Mouse (Mus musculus) brain, embryonic 18.5 days (tissue): ENCODE results near the gene Tmem165.

Experiments used
- DNase-seq: peaks from one replicate; pipeline ENCODE4 v3.0.0-alpha.2; 2012; ENCODE audit warnings: low read depth, low spot score

The Tmem165 gene

DNA sequence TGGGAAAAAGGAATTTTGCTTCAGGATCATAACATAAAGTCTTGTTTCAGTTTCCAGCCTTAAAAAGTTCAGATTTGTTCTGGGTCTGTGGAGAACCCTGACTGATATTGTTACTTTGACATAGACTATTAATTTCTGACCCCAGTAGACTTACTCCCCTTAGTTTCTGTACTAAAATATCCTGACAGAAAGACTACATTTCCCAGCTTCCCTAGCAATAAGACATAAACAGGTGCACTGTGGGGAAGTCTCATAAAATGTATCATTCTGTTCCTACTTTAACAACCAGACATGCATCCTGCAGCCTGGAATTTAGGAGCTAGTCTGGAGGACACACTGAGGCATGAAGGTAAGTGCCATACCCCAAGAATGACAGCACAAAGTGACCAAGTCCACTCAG is 12.6 kb upstream of the Tmem165 start:
- DNase-seq = no peak

DNA sequence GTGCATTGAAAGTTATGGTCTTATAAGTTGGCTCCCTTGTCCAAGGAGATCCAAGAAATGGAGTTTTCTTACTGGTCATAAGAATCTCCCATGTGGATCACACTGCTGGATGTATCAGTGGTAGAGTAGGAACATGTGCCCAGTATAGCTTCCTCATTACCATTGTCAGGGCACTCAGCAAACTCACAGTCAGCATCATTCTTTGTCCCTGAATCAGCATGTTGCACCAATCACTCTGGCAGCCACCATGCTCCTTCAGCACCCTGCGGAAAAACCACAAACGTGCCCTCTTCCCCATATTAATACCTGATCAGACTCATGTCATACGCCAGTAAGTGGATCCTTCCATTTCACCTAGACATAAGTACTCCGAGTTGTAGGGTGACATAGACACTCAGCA is 8.6 kb upstream of the Tmem165 start:
- no peak for DNase-seq

DNA sequence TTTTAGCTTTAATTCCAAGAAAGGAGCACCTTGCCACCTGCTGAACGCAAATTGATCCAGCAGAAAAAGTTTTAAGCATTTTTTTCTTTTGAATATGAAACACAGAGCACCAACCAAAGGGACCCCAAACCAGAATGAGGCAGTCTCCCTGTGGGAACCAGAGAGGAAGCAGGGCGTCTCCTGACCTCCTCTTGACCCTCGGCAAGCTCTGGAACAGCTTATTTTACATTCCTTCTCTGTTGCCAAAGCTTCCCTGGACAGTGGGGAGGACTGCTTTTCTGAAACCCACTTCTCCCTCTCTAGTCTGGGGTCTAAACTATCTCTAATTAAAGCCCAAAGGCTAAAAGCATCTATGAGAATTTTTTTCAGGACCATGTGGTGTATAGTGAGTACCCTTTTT is 7.3 kb upstream of the Tmem165 start:
- DNase-seq = no peak

DNA sequence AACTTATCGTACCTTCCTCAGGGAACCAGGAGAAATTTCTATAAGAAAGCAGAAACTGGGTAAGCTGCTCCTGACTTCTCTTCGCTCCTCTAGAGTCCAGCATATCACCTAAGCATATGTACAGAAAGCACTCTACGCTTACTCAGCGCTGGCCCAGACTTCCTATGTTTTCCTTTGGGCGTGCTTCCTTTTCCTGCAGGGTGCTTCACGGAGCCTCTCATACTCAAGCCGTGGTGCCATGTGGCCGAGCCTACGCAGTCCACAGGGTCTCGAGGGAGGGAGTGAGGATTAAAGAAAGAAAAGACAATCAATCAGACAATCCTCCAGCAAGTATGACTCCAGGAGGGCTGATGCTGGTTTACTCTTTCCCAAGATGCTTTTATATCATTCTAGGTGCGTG is 6.8 kb upstream of the Tmem165 start:
- no peak for DNase-seq

DNA sequence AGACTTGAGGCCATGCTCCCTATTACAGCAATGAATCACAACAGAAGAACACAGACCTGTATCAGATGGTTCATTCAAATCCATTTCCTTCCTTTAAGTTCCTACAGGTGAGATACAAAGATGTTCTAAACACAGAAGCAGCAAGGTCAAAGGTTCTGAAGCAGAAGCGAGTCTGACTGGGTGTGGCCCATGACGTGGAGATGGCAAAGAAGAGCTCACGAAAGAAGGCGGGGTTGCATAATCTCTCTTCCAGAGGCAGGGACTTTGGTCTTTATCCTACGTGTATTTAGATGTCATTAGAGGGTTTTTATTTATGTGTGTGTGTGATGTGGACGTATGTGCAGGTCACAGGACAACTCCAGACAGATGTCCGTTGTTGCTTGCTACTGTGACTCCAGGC is 6.0 kb upstream of the Tmem165 start:
- no peak for DNase-seq

DNA sequence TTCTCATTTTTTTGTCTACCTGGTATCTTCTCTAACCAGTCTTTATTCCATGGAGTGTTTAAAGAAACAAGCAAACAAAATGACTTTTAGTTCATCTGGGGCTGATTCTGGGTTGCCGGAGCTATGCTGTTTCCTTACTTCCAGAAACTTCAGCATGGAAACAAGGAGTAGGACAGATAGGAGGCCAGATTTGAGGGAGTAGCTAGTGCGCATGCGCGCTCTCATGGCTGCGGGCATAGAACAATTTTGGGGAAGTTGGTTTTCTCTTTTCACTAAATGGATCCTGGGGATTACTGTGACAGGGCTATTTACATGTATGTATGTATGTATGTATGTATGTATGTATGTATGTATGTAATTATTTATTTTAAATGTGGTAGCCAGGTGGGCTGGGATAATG is 4.5 kb upstream of the Tmem165 start:
- no peak for DNase-seq

DNA sequence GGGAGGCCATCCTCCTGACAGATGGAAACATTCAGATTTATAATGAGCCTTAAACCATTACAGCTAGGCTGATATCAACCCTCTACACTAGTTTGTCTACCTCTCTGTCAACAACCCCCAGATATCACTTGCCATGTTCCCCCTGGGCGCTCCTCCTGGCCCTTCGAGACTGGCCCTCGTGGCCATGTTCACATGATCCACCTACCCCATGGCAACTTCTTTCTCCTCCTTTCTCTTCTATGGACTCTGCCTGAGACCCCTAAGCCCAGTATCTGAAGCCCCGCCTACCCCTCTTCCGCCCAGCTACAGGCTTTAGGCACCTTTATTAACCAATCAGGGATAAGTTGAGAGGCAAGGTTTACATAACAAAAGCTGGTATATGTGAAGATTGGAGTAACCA is 3.9 kb upstream of the Tmem165 start:
- no peak for DNase-seq

DNA sequence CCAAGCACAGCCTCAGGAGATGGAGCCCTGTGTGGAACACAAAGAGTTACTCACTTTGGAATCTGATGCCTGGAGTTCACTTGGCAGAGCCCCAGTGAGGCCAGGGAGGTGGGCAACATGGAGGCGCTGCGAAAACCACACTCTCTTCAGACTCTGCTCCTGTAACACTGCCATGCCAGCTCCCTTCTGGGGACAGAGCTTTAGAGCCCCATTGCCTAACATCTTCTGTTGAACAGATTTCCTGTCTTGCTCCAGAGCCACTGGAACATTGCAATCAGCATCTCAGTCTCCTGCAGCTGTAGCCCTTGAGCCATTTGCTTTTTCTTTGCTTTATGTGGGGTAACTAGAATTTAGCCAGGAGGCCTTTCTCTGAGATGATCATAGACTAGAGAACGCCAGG is 1.4 kb upstream of the Tmem165 start:
- no peak for DNase-seq

DNA sequence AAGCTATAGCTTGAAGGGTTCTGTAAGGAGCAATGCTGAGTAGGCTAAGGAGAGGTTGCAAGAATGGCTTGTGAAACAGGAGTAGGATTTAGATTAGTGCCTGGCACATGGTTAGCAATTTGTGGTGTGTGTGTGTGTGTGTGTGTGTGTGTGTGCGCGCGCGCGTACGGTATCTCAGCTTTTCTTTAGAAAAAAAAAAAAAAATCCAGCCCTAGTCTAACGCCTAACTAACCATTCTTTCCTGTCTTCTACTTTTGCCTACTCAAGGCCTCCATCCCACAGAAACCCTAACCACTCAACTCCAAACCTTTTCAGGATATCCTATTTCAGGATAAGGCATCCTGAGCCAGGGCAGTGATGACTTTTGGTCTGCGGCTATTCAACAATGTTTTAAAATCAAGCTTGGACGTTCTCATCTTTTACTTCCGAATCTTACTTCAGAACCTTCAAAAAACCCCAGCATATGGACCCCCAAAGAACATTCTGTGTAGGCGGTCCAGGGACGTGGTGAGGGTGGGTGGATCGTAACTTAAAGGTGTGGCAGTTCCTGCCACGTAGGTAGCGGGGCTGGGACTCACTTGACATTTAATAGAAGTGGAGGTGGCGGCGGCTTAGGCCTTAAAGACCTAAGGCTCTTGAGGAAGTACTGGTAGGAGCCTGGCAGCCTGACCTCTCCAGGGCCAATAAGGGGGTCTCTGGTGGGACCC is 484 bp upstream of the Tmem165 start:
- no peak for DNase-seq

DNA sequence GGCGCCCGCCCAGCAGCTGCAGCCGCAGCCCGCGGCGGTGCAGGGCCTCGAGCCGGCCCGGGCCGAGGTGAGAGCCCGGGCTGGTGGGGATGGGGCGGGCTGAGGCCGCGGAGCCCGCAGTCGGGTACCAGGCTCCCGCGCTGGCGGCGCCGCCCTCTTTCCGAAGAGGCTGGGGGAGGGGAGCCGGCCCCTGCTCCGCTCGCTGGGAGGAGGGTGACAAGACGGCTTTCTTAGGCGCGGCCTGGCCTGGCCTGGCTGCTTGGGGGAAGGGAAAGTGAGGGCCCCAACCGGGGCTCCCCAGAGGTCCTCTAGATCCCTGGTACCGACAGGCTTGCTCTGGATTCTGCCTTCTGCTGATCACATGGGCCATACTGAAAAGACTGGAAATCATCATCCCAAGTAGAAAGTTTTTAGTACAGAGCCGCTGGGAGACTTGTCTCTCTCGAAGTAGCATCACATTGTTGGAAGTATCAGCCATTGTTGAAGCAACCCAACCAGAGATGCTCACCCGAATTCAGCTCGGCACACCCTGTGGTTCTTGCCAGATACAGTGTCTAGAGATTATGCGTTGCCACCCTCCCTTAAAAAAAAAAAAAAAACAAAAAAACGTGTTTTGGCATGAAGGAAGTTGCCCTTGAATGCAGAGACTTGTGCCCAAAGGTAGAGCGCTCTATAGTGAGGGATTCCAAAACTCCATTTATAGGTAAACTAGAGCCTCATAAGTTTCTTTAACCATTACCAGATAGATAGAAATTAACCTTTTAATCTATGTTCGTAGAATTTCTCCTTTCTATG is 803 bp downstream of the Tmem165 start:
- DNase-seq = no peak

DNA sequence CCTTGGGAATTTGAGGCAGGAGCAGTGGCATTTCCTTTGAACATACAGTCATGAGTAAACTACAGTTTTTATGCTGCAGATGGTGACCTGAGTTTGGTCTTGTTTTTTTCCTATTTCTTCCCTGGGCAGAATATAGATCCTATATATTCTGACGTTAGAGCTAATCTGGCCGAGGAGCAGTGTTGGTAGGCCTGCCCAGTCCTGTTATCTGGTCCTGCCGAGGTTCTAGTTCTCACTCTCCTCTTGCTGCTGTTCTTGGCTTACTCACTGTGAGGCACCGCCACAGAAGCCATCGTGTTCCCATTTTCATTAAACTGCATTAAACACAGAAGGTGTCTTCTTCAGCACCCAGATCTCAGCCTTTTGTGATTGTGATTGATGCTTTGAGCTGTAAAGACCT is 4.2 kb downstream of the Tmem165 start:
- DNase-seq = no peak

DNA sequence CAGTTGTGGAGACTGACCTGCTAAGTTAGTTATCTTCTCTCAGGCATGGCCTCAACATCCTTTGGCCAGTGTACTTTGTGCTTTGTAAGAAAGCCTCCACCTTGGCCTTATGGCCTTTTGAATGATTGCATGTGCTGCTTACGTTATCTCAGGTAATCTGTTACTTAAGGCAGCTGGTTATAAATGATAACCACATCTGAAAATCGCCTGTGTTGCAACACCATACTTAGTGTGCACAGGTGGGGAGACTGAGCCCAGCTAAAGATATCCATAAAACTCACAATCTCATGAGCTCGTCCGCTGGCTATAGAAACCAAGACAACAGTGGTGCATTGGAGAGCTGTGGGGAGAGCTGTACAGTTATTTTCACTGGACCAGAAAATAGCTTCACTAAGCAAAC is 6.9 kb downstream of the Tmem165 start:
- no peak for DNase-seq

DNA sequence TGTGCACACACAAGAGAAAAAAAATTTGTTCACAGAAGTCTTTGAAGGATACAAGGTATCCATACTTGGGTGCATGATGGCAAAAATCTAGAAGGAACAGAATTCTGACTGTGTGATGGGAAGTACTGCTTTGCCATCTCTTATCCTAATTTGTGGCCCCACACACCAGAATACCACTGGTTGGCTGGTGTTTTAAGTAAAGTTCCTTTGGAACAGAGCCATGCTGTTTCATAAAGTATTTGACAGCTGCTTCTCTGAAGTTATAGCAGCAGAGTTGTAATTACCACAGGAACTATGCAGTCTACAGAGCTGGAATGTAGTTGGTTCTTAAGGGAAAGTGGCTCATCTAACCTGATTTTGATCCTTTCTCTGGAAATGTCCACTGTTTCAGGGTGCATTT is 9.4 kb downstream of the Tmem165 start:
- no peak for DNase-seq

DNA sequence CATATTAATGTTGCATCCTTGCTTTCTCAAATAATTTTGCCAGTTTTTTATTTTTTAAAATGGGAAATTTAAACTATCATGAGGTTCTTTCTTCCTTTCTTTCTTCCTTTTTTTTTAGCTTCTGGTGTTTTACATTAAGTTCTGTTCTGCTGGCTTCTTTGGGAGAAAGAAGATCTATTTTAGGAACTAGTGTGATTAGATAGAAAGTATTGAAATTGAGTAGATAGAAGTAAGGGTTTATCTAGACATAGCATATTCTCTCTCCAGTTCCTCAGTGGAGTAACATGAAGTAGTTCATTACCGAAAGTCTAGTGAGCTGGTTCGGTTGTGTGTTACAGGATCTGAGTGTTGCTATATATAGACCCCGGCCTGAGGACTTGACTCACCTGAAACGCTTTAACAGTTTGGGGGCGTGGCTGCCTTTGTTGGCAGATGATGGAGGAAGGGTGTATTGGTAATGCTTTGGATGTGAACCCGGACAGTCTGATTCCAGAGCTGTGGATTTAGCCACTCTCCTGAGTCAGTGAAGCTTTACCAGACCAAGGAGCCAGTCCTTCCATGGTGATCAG is 10.8 kb downstream of the Tmem165 start:
- DNase-seq = no peak

DNA sequence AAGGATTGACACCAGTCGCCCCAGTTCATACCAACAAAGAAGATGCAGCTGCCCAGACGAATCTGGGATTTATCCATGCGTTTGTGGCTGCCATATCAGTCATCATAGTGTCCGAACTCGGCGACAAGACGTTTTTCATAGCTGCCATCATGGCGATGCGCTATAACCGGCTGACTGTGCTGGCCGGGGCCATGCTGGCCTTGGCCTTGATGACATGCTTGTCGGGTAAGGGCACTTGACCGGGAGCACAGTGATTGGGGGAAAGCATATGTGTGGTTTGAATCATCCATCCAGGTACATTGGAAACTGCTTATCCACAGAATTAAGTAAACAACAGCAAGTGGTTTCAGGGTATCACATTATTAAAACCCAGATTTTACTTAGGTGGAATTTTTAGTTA is 15.7 kb downstream of the Tmem165 start:
- DNase-seq = no peak

DNA sequence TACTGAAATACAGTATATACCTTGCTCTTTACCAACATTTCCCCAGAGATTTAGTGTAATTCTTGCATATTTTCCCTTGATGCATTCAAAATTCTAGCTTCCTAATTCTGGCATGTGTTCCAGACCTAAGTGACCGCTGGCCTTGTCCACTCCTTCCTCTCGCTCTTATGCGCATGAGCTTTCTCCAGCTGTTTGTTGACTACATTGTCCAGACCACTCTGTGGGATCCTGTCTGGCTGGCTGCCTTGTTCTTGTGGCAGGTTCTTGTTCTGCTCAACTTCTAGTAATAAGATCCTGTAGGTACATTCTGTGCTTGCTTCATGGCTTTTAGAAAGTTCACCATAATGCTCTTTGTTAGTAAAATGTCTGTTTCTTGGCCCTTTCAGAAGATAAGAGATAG is 19.5 kb downstream of the Tmem165 start:
- no peak for DNase-seq

DNA sequence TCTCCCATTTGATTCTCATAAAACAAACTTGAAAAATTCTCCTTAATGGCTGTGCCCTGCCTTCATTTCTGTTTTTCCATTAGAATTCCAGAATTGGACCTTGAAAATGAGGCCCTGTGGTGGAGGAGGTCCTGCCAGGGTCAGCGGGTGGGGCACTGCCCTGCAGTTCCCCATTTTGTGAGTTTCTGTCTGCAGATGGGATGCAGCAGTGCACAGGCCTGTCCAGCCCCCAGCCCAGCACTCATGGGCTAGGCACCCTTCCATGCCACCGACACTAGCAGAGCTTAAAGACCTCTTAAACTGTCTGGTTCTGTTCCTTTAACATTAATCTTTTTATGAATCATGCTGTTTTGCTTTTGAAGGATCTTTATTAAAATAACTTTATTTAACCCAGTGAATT is 22.2 kb downstream of the Tmem165 start:
- no peak for DNase-seq

DNA sequence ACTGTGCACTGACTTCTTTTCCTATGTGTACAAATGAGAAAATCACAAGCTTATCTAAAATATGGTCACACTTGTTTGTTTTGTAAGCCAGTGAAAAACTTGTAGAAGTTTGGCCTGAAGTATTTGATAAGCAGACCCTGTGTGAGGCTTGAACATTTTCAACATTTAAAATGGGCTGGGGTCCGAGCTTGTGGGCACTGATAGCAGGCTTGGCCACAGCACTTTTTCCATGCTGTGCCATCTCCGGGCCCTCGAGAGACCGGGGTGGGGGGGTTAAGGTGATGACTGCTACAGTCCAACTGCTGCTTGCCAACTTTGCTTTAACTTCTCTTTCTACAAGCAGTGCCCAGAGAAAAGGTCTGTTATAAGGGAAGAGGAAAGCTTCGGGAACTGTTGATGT is 24.4 kb downstream of the Tmem165 start:
- no peak for DNase-seq

DNA sequence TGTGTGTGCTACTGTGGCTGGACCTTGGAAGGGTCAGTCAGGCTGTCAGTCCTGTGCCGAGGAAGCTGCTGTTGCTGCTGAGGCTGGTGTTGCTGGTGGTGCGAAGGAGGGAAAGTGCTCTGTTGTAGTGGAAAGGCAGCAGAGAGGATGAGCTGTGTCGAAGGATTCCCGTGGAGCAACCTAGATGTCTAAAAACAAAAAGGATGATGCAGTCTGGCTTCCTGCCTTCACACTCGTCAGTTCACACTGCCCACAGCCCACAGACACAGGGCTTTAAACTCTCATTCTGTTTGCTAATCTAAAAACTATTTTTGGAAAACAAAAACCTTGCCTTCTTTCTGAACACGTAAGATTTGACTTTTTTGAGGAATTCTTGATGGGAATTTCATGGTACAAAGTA is 33.0 kb downstream of the Tmem165 start:
- DNase-seq = no peak

DNA sequence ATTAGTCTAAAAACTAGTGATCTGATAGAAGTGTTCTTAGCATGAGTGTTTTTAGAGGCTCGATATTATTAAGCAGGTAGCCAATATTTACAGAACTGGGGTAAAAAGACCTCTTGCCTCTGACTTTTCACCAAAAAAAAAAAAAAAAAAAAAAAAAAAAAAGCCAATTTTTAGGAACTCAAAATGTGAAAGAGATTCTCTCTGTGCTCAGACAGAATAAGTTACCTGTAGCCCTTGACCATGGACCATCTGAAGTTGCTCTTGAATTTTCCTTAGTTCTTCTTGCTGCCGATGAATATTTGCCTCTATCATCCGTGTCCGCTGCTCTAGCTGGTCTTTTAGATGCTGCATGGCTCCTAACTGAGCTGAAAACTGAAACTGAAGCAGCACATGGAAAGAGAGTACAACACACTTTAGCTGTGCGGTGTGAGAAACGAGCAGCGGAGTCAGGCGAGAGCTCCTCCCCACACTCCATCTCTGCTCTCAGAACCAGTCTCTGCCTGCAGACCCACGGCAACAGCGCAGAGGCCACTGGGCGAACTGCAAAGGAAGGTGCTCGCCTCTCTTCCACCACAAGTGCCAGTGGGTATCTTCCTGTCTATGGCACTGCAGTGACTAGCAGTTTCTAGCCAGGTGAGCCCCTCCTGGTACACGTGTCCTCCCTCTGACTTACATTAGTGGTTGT is 47.6 kb downstream of the Tmem165 start:
- no peak for DNase-seq

DNA sequence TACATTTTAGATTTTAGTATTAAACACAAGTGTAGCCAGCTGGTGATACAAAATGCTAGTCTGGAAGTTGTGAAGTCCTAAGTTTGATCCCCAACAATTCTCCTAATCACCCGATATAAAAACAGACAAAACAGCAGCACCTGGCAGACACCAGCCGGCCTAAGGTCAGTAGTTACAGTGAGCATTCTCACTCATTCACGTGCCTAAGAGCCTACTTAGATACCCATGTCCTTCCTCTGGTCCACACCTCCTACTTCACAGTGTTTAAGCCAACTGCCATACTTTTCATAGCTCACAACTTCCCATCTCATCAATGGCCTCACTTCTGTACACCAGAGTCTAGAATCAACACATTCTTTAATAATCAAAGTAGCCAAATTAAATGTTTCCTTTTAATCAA is 59.6 kb downstream of the Tmem165 start:
- no peak for DNase-seq

DNA sequence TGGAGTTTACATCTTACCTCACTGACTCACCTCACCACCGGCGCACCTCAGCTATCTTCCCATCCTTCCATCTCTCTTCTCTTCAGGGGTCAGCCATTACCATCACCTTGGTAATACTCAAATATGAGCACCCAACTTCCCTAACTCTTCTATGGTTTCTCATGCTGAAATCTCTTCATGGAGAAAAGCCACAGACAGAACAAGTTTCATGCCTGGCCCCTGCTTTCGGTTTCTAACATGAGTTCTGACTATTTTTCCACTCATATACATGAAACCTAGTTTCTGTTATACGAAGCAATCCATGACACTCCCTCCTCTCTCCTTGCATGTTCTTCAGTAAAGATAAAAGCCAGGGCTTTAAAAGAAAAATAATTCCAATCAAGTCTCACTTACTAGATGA is 60.2 kb downstream of the Tmem165 start:
- DNase-seq = no peak

DNA sequence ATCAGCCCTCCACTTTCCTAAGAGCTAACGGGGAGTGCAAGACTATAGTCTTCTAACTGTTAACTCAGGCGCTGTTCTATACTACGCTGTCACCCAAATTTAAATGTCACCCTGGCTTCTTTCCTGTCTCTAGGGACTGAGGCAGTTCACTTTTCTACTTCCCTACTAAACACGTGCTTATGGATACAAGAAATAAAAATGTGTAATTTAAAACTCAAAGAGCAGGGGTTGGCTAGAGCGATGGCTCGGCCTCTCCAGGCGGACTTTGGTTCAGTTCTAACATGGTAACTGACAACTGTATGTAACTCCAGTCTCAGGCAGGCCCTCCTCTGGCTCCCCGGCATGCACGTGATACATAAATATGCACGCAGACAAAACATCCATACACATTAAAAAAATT is 60.8 kb downstream of the Tmem165 start:
- DNase-seq = no peak
